Mouse (Mus musculus) spleen, postnatal 36 days (tissue): ENCODE data around the gene Vav3.

Source experiments
- DNase-seq, 2 experiments: peaks; one replicate each; pipeline ENCODE4 v3.0.0; 2022; ENCODE audit warnings: low spot score in 2 of 2, mixed read lengths in 1 of 2

Gene Vav3

GRCm38 (mm10) chr3:109499861-109500456 is 159.5 kb downstream of the Vav3 start:
- DNase-seq: no peak

GRCm38 (mm10) chr3:109509784-109510183 is 169.3 kb downstream of the Vav3 start:
- no peak for DNase-seq

GRCm38 (mm10) chr3:109511849-109512248 is 171.4 kb downstream of the Vav3 start:
- DNase-seq: no peak

- DNase-seq: no peak
Measured at GRCm38 (mm10) chr3:109515479-109515878, 175.0 kb downstream of the Vav3 start.

DNA sequence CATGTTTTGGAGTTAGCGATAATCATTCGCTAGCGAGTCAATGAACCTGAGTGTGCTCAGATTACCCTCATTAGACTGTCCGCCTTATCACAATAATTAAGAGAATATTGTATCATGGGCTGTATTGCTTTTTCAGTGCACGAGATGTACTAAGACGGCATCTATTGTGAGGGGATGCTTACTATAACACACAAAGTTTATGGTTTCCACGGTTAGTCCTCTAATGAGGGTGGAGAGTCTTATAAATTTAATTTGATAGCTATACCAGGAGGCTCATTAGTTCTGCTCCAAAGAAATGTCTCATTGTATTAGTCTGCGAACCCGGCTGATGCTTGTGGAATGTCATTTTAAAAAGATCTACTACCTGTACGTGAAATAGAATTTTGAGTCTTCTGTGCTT is 175.9 kb downstream of the Vav3 start:
- DNase-seq: no peak

DNA sequence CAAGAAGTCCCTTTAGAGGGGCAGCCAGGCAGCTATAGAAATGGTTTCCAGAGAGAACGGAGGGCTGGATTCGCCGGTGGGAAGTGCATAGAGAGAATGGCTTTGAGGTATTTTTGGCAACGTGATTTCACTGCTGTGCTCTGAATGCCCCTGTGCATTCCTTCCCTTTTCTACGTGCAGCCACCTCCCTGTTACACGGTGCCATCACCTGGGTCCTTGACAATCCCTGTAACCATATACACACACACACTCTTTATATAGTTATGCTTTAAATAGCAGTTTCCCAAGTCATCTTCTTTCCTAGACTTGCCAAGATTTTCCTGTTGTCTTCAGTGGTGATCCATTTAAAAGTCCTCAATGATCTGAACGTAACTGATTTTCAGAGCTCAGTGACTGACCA is 181.7 kb downstream of the Vav3 start:
- DNase-seq: no peak

DNA sequence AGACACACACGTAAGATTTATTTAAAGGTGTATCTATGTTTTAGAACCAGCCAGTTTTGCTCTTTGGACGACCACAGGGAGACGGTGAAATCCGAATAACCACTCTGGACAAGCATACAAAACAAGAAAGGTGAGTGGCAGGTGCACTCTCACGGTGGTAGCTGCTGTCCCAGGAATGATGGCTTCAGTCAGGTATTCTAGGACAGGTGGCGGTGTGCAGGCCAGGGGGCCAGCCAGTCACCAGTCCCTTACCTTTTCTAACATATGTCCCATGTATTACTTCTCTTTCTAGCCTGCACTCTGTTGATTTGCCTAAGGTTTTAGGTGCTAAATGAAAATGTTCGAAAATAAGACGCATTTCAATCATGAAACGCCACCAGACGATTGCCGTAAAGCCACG is 185.4 kb downstream of the Vav3 start:
- no peak for DNase-seq

- peak; percentile 22 to 36 for DNase-seq
Measured at GRCm38 (mm10) chr3:109526246-109526645, 185.8 kb downstream of the Vav3 start.

DNA sequence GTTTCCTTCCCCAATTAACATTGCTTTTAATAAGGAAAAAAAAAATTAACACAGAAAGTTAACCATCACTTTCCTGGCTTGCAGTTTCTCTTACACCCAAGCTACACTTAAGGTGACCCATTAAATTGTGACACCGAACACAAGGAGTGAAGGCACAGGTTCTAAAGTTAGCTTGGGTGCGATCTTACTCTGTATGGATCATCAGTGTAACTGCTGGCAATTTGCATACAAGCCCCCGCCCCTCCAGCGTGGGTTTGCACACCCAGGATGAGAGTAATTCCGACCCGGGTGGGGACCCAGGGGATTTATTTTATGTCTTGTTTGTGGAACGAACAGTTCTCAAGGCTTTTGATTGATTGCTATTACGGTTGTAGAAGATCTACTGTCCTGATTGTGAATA is 186.2 kb downstream of the Vav3 start:
- no peak for DNase-seq

DNA sequence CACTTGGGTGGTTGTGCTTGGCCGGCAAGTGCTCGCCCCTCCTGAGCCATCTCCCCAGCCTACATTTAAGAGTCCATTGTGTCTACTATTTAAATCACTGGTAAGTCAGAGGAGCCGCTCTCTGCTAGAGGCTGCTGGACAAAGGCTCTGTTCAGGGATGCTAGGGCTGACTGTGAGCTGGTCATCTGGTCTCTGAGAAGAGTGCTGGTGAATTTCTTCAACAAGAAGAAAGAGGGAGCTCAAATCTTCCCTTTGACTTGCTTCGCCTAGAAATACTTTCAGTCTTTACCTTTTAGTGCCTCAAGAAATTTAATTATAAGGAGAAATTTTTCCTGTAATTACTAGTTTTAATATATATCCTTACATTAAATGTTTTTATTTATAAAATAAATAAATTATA is 188.2 kb downstream of the Vav3 start:
- no peak for DNase-seq

DNA sequence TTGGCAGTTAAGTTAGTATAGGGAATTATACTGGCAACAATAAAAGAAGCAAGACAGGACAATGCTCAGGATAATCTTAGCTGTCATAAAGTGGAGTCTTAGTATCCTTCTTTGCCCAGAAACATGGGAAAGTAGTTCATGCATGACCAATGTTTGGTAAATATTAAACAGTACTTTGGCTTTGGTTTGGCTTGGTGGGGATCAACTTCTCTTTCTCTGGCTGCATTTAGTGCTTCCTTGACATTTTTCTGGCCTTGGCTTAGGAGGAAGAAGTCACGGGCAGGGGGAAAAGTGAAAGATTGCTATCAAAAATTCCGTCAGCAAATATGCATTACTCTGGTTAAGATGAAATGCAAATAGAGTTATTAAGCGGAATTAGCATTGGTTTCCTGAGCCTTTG is 197.2 kb downstream of the Vav3 start:
- no peak for DNase-seq

DNA sequence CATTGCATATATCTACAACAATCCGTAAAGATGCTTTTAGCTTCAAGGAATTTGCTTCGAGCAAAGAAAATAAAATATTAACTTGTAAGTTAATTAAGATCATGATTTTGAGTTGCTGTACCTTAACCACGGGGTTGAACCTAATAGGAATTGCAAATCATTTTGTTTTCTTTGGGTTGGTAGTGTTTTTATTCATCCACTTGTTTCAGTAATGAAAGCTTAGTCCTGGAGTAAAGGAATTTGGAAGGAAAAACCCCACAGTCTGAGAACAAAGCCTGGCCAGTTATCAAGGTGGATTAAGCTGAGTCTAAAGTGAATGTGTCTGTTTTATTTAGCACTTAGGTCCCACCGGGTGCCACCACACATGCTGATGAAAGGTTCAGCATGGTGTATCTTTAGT is 199.6 kb downstream of the Vav3 start:
- no peak for DNase-seq

GRCm38 (mm10) chr3:109544476-109545221 is 204.2 kb downstream of the Vav3 start:
- DNase-seq: no peak

DNA sequence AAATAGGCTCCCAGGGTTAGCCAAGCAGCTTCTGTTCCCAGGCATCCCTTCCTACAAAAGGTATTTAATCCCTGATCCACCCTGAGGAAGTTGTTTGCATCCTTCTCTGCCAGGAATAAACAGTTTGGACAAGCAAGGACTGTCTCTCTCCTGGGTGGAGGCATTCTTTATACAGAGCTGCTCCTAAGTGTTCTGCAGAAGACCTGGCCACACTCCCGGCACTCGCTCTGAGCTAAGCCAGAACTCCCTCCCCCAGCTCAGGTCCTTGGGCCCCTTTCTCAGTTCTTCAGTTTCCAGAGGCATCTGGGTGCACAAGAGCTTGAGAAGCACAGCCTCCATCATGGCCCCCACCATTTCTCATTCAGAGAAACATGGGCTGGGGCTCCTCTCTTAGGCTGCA is 216.9 kb downstream of the Vav3 start:
- DNase-seq: no peak

DNA sequence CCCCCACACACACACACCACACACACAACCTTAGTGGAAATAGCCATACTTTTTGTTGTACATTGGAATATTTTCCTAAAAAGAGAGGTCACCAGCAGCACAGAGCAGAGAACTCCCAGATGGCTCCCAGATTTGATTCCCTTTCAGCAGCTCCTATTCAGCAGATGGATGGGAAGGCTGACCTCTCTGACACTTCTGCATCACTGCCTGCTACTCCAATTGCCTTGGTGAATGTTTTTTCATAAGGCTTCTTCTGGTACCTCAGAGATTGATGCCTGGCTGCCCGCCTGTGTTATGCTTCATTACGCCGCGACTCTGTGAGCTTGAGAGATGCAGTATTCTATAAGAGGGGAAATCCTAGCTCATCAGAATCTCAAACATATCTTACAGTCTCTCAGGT is 220.8 kb downstream of the Vav3 start:
- no peak for DNase-seq

GRCm38 (mm10) chr3:109561776-109562175 is 221.3 kb downstream of the Vav3 start:
- no peak for DNase-seq

DNA sequence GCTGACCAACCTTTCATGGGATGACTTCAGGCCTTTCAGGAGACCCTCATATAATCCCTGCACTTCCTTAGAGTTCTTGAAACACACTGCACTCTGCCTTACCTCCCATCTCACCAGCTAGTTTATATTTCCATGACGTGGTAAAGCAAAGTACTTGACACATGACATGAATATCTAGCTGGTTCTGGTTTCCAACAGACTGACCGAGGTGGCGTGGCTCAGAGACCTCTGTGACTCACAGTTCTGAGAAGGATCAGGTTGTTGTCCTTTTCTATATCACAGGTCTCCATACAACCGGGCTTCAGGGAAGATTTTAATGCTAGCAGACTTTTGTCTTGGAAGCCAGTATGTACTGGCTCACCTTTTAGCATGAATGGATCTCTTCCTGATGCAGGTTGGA is 221.8 kb downstream of the Vav3 start:
- DNase-seq: no peak

DNA sequence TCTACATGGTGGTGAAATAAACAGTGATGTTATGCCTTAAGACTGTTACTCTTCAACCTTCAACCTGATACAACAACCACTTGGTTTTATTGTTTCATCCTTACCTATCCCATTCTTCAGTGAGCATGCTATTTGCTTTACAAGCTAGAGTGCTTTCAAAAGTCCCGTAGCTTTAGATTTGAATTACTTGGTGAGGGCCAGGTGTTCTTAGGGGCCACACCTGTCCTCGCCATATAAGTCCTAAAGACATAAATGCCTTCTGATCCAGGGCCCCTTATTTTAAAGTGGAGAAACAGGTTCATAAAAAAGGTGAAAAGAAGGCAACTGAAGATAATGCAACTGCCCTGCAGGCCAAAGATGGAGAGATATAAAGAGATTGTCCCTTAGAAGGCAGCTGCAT is 224.0 kb downstream of the Vav3 start:
- DNase-seq: no peak

DNA sequence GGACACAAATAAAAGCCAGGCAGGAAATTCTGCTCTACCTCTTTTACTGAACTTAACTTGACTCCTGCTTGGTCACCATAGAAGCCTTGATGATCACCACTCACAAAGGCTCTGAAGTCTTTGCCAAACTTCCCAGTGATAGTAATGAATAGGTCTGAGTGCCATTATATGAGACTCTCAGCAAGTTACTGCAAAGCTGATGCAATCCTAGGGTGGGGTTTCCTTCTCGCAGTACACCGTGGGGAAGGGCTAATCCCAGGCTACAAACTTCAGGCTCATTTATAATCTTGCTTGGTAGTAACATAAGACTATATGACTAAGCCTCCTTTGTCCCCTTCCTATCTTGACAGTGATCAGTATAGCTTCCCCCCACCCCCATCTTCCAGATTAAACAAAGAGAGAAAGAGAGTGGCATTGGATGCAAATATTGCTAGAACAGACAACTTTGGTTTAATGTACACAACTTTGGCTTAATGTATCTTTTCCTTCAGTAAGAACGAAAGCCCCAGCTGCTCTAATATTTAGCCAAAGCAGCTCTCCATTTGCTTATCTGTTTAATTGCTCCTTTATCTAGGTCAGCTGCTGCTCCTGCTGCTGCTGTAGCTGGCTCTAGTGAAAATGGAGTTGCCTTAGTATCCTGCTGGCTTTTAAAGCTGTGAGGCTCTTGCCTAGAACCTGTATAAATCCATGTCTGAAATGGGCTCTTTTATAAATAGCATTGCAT is 228.3 kb downstream of the Vav3 start:
- DNase-seq: no peak

DNA sequence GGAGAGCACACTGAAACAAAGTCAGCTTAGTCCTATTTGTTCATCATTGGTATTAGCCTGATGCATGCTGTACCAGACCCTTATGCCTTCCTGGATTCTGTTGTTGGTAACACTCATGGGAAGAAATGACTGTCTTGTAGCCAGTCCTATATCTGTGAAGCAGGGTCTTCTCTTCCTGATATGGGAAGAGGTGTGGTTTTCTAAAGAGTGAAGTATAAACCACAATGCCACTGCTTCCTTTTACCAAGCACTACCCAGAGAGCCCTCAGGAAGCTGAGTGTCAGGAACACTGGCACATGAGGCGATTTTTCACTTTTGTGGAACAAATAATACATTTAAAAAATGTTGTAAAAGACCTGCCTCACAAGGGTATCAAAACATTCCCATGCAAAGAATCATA is 231.0 kb downstream of the Vav3 start:
- DNase-seq: no peak

- DNase-seq: no peak
Measured at GRCm38 (mm10) chr3:109572871-109573270, 232.4 kb downstream of the Vav3 start.

- DNase-seq: no peak
Measured at GRCm38 (mm10) chr3:109573549-109574146, 233.2 kb downstream of the Vav3 start.

GRCm38 (mm10) chr3:109574161-109574560 is 233.7 kb downstream of the Vav3 start:
- no peak for DNase-seq
